Mouse (Mus musculus): ENCODE data around the gene Mob3c.

GRCm38 (mm10) chr4:115820944-115821343 lies 6.9 kb upstream of the Mob3c start:
- TF ChIP-seq CTCF (IDR thresholded peaks at IDR 0.05; ENCODE audit: borderline replicate concordance, control insufficient read depth, extremely low read depth, insufficient read depth, low read length, poor library complexity) (no peak), POLR2A (IDR thresholded peaks at IDR 0.05; ENCODE audit: control insufficient read depth, extremely low read depth, insufficient read depth, low read length, poor library complexity) (no peak)

All from thymus, adult 2 months (tissue).